Mouse (Mus musculus) heart, embryonic 11.5 days (tissue): ENCODE data around the gene Nek3. TPM values are rescaled to one million over a fixed set of nuclear protein-coding genes. Genes with fewer than 3 reads are reported as not detected.
A peak's percentile ranks its signal among the peaks of the same experiment; 100 is the strongest.

ENCODE experiments used
- ATAC-seq: fragments of 200-750 bp; cut with Nextera tagmentation; replicated peaks from 2 replicates; pipeline ENCODE4 v1.8.0; 2017; ENCODE audit warnings: moderate library complexity; ENCODE audit not compliant: insufficient number of reproducible peaks, low FRiP score, low TSS enrichment
- H3K27ac ChIP-seq: fragments of 300-500 bp; sonication (generic); 2 replicates; pipeline ENCODE4 v1.5.1; 2014; ENCODE audit warnings: mild to moderate bottlenecking, low read depth, low read length
- H3K27me3 ChIP-seq: fragments of 300-500 bp; sonication (generic); 2 replicates; pipeline ENCODE4 v1.6.1; 2014; ENCODE audit warnings: mild to moderate bottlenecking, low read length, mixed read lengths; ENCODE audit not compliant: control insufficient read depth, insufficient read depth
- H3K36me3 ChIP-seq: fragments of 300-500 bp; sonication (generic); 2 replicates; pipeline ENCODE4 v1.6.1; 2014; ENCODE audit warnings: mild to moderate bottlenecking, low read length, moderate library complexity, mixed read lengths; ENCODE audit not compliant: control insufficient read depth, insufficient read depth
- H3K4me1 ChIP-seq: fragments of 300-500 bp; sonication (generic); 2 replicates; pipeline ENCODE4 v1.6.1; 2014; ENCODE audit warnings: low read length; ENCODE audit not compliant: control insufficient read depth, insufficient read depth
- H3K4me2 ChIP-seq: fragments of 300-500 bp; sonication (generic); 2 replicates; pipeline ENCODE4 v1.6.1; 2014; ENCODE audit warnings: mild to moderate bottlenecking, moderate library complexity
- H3K4me3 ChIP-seq: fragments of 300-500 bp; sonication (generic); 2 replicates; pipeline ENCODE4 v1.5.1; 2014; ENCODE audit warnings: low read depth, low read length
- H3K9ac ChIP-seq: fragments of 300-500 bp; sonication (generic); 2 replicates; pipeline ENCODE4 v1.6.1; 2014; ENCODE audit warnings: mild to moderate bottlenecking, low read depth, low read length, moderate library complexity
- H3K9me3 ChIP-seq: fragments of 300-500 bp; sonication (generic); replicated peaks from 2 replicates; pipeline ENCODE4 v1.6.1; 2016; ENCODE audit warnings: low read length; ENCODE audit not compliant: control insufficient read depth
- WGBS: fragments of 180-500 bp; shearing (Covaris S2); extraction: QIAGEN DNeasy Blood & Tissue Kit; methylation state at CpG from one replicate; pipeline ENCODE4 v1.1.7; 2014; ENCODE audit not compliant: insufficient replicate concordance; 5-methylcytosine and 5-hydroxymethylcytosine counted together
- polyA plus RNA-seq: library from polyadenylated mRNA; unstranded; fragments of >200 nt; fragmentation: Nextera tagmentation; extraction: Ambion mirVana; gene quantifications from 2 replicates; pipeline ENCODE4 v1.2.1, GENCODE M21; 2014

Nek3 gene
- polyA plus RNA-seq, 1 experiment from 2014 or later, result 7.8 TPM

GRCm38 (mm10) chr8:22134750-22135135, 31.5 kb downstream of the Nek3 start:
- Histone ChIP-seq H3K4me1 (no peaks in the 10 kb centered on the region), H3K27ac (no peak overlapping the region), H3K4me3 (no peak overlapping the region), H3K36me3 (0 out of 2 replicates have a peak, but pooled peaks cover 3% of the 10 kb centered on the region), H3K9ac (no peak overlapping the region), H3K9me3 (no peaks in the 10 kb centered on the region), H3K27me3 (no peaks in the 10 kb centered on the region), H3K4me2 (no peak overlapping the region)
- no peak for ATAC-seq
- 70% methylated on average over 5 of the region's 5 CpGs for WGBS

GRCm38 (mm10) chr8:22134078-22134749, 32.0 kb downstream of the Nek3 start:
- H3K4me2 ChIP-seq, result no peak overlapping the region
- no peak overlapping the region for H3K27ac ChIP-seq
- no peaks in the 10 kb centered on the region for H3K27me3 ChIP-seq
- H3K4me3 ChIP-seq, result no peak overlapping the region
- H3K9me3 ChIP-seq, result no peaks in the 10 kb centered on the region
- WGBS, result 77% methylated on average over 7 of the region's 7 CpGs
- ATAC-seq, result peak; percentile 63
- H3K36me3 ChIP-seq, result 0 out of 2 replicates have a peak, but pooled peaks cover 3% of the 10 kb centered on the region
- H3K9ac ChIP-seq, result no peak overlapping the region
- no peaks in the 10 kb centered on the region for H3K4me1 ChIP-seq

DNA sequence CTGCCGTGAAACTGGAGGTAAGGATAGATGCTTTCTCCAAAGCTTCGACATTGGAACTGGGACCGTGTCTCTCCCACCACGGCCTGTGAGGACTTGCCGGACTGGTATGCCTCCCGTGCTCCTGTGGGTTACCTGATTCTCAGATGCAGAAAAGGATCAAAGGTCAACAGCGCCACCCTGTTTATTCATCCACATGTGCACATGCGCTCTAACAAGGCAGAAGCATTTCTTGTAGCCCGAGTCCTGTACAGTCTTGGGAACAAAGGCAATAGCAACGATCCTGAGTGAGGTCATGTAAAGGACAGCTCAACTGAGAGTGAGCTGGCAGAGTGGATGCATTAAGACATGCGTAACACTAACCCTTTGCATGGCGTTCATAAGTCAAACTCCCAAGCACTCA, 34.2 kb downstream of the Nek3 start:
- H3K4me1 ChIP-seq, result no peaks in the 10 kb centered on the region
- 91% methylated on average over 12 of the region's 12 CpGs for WGBS
- H3K9ac ChIP-seq, result no peak overlapping the region
- no peak overlapping the region for H3K4me3 ChIP-seq
- no peaks in the 10 kb centered on the region for H3K27me3 ChIP-seq
- H3K9me3 ChIP-seq, result no peaks in the 10 kb centered on the region
- no peak overlapping the region for H3K27ac ChIP-seq
- H3K36me3 ChIP-seq, result 0 out of 2 replicates have a peak, but pooled peaks cover 3% of the 10 kb centered on the region
- no peak for ATAC-seq
- no peak overlapping the region for H3K4me2 ChIP-seq

- H3K4me2 ChIP-seq, result peak within 1 kb of the TSS; percentile 94
- no peaks in the 10 kb centered on the region for H3K27me3 ChIP-seq
- H3K36me3 ChIP-seq, result no peaks in the 10 kb centered on the region
- peak; percentile 53 for ATAC-seq
- peak within 1 kb of the TSS; percentile 50; the same call in 1 of the 2 replicates for H3K9ac ChIP-seq
- no peaks in the 10 kb centered on the region for H3K9me3 ChIP-seq
- no peaks in the 10 kb centered on the region for H3K4me1 ChIP-seq
- peak within 1 kb of the TSS; percentile 55 for H3K4me3 ChIP-seq
- no peak within 1 kb of the TSS for H3K27ac ChIP-seq
- WGBS, result 2% methylated on average over 29 of the region's 29 CpGs
Measured at GRCm38 (mm10) chr8:22124220-22125152, 41.7 kb downstream of the Nek3 start, which contains the start of gene Nek5. Gene Nek5, minus strand, starts transcription at chr8:22125053.

- ATAC-seq, result no peak
- Histone ChIP-seq H3K27ac (no peak overlapping the region), H3K9ac (no peak overlapping the region), H3K36me3 (no peaks in the 10 kb centered on the region), H3K4me1 (no peaks in the 10 kb centered on the region), H3K27me3 (no peaks in the 10 kb centered on the region), H3K4me2 (no peak overlapping the region), H3K4me3 (no peak overlapping the region), H3K9me3 (no peaks in the 10 kb centered on the region)
- WGBS, result 67% methylated on average over 4 of the region's 4 CpGs
Measured at GRCm38 (mm10) chr8:22107020-22107419, 59.2 kb downstream of the Nek3 start.

DNA sequence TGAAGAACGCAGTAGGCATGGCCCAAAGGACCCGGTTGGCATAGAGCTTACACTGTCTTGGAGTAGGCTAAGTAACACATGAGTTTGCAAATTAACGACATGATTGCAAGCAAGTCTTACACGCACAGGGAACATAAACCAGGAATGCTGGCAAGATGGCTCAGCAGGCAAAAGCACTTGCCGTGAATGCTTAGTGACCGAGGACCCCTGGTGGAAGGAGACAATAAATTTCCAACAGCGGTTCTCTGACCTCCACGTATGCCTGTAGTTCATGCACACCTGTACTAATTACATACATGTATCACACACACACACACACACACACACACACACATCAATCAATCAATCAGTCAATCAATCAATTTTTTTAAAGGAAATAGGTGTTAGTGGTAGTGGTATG, 74.7 kb downstream of the Nek3 start:
- Histone ChIP-seq H3K4me1 (no peaks in the 10 kb centered on the region), H3K27me3 (no peaks in the 10 kb centered on the region), H3K4me2 (no peak overlapping the region), H3K9me3 (no peaks in the 10 kb centered on the region), H3K36me3 (no peaks in the 10 kb centered on the region), H3K27ac (no peak overlapping the region), H3K4me3 (no peak overlapping the region), H3K9ac (no peak overlapping the region)
- ATAC-seq, result no peak
- 54% methylated on average over 8 of the region's 8 CpGs for WGBS

GRCm38 (mm10) chr8:22089226-22089625, 77.0 kb downstream of the Nek3 start:
- WGBS, result 85% methylated on average over 4 of the region's 4 CpGs
- no peaks in the 10 kb centered on the region for H3K36me3 ChIP-seq
- no peaks in the 10 kb centered on the region for H3K27me3 ChIP-seq
- H3K27ac ChIP-seq, result no peak overlapping the region
- H3K9me3 ChIP-seq, result no peaks in the 10 kb centered on the region
- H3K4me2 ChIP-seq, result no peak overlapping the region
- H3K4me1 ChIP-seq, result no peaks in the 10 kb centered on the region
- H3K9ac ChIP-seq, result no peak overlapping the region
- ATAC-seq, result no peak
- no peak overlapping the region for H3K4me3 ChIP-seq

- H3K27me3 ChIP-seq, result no peaks in the 10 kb centered on the region
- H3K27ac ChIP-seq, result no peak overlapping the region
- no peaks in the 10 kb centered on the region for H3K9me3 ChIP-seq
- H3K9ac ChIP-seq, result no peak overlapping the region
- no peaks in the 10 kb centered on the region for H3K36me3 ChIP-seq
- WGBS, result 78% methylated on average over 9 of the region's 9 CpGs
- no peaks in the 10 kb centered on the region for H3K4me1 ChIP-seq
- H3K4me2 ChIP-seq, result no peak overlapping the region
- no peak overlapping the region for H3K4me3 ChIP-seq
- no peak for ATAC-seq
Measured at GRCm38 (mm10) chr8:22079313-22080007, 86.8 kb downstream of the Nek3 start.
